Mouse (Mus musculus): ENCODE measurements around the gene Fam133b. TPM values are rescaled to one million over a fixed set of nuclear protein-coding genes. Genes with fewer than 3 reads are reported as not detected.

The Fam133b gene
- polyA plus RNA-seq, 1 experiment from 2014 or later = 31.2 TPM

DNA sequence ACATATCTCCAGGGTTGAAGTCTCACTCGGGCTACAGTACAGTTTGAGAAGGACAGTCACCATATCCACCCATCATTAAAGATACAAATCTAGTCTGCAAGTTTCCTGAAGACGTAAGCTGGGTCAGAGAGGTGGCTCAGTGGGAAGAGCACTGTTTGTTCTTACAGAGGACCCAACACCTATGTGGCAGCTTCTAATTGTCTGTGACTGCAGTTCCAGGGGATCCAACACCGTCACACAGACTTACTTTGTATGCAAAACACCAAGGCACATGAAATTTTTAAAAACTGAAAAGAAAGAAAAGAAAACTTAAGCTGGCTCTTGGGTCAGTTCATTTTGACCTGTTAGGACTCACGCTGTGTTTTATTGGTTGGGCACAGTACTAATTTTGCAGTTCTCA, 40.3 kb upstream of the Fam133b start:
- Histone ChIP-seq H3K4me1 (replicated peaks; ENCODE audit: control insufficient read depth, insufficient read depth, low read length) (peaks cover 26% of the 10 kb centered on the region), H3K9ac (ENCODE audit: low read length) (no peak overlapping the region), H3K27ac (ENCODE audit: low read depth) (no peak overlapping the region), H3K9me3 (ENCODE audit: control insufficient read depth, low read length) (no peaks in the 10 kb centered on the region), H3K27me3 (replicated peaks; ENCODE audit: control insufficient read depth, insufficient read depth, low read length) (no peaks in the 10 kb centered on the region), H3K36me3 (ENCODE audit: control insufficient read depth, insufficient read depth, low read length) (no peaks in the 10 kb centered on the region), H3K4me3 (ENCODE audit: low read depth, low read length) (no peak overlapping the region), H3K4me2 (ENCODE audit: low read length) (no peak overlapping the region)
- 81% methylated on average over 4 of the region's 4 CpGs for WGBS
- no peak for DNase-seq (ENCODE audit: low spot score)
- ATAC-seq (replicated peaks; ENCODE audit: low FRiP score, low TSS enrichment, low read depth) = no peak

DNA sequence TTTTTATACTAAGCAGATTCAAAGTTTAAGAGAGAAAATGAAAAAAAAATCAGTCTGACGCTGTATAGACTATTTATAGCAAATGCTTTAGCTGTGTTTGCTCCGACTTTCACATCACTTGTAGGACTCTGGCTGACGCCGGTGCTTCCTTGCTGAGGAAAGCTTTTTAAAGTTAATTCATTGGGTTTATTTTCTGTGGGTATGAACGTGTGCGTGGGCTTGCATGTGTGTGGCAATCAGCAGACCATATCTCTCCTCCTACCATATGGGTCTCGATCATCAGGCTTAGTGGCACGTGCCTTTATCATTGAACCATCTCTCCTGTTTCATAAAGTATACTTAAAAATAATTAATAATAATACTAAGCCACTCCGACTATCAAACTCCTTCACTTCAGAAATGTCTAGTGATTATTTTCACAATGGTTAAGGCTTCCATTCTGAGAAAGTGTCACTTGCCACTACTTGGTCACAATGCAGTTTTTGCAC, 39.8 kb upstream of the Fam133b start:
- Histone ChIP-seq H3K27ac (ENCODE audit: low read depth) (no peak overlapping the region), H3K9ac (ENCODE audit: low read length) (no peak overlapping the region), H3K4me3 (ENCODE audit: low read depth, low read length) (no peak overlapping the region), H3K4me1 (replicated peaks; ENCODE audit: control insufficient read depth, insufficient read depth, low read length) (peaks cover 27% of the 10 kb centered on the region), H3K4me2 (ENCODE audit: low read length) (no peak overlapping the region), H3K9me3 (ENCODE audit: control insufficient read depth, low read length) (no peaks in the 10 kb centered on the region), H3K36me3 (ENCODE audit: control insufficient read depth, insufficient read depth, low read length) (no peaks in the 10 kb centered on the region), H3K27me3 (replicated peaks; ENCODE audit: control insufficient read depth, insufficient read depth, low read length) (no peaks in the 10 kb centered on the region)
- 75% methylated on average over 9 of the region's 9 CpGs for WGBS
- ATAC-seq (replicated peaks; ENCODE audit: low FRiP score, low TSS enrichment, low read depth) (no peak), DNase-seq (ENCODE audit: low spot score) (no peak)

DNA sequence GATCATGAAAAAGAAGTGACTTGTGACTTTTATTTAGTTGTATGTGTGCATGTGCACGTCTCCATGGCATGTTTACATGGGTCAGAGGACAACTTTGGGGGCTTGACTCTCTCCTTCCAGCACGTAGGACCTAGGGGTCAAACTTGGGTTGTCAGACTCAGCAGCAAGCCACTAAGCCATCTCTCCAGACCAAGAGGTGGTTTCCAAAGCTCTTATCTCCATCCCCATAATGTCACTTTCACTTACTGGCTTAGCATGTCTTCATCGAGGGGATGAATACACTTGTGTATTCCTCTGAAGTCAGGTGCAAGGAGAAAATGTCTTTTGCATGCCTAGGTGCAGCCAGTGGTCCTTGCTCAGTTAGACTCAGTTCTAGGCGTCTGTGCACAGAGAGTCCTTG, 39.2 kb upstream of the Fam133b start:
- H3K4me2 ChIP-seq (ENCODE audit: low read length) = no peak overlapping the region
- no peak overlapping the region for H3K9ac ChIP-seq (ENCODE audit: low read length)
- H3K27ac ChIP-seq (ENCODE audit: low read depth) = no peak overlapping the region
- no peak for DNase-seq (ENCODE audit: low spot score)
- H3K4me3 ChIP-seq (ENCODE audit: low read depth, low read length) = no peak overlapping the region
- no peak for ATAC-seq (replicated peaks; ENCODE audit: low FRiP score, low TSS enrichment, low read depth)
- H3K36me3 ChIP-seq (ENCODE audit: control insufficient read depth, insufficient read depth, low read length) = no peaks in the 10 kb centered on the region
- peaks cover 29% of the 10 kb centered on the region for H3K4me1 ChIP-seq (replicated peaks; ENCODE audit: control insufficient read depth, insufficient read depth, low read length)
- WGBS = 74% methylated on average over 4 of the region's 4 CpGs
- no peaks in the 10 kb centered on the region for H3K9me3 ChIP-seq (ENCODE audit: control insufficient read depth, low read length)
- no peaks in the 10 kb centered on the region for H3K27me3 ChIP-seq (replicated peaks; ENCODE audit: control insufficient read depth, insufficient read depth, low read length)

DNA sequence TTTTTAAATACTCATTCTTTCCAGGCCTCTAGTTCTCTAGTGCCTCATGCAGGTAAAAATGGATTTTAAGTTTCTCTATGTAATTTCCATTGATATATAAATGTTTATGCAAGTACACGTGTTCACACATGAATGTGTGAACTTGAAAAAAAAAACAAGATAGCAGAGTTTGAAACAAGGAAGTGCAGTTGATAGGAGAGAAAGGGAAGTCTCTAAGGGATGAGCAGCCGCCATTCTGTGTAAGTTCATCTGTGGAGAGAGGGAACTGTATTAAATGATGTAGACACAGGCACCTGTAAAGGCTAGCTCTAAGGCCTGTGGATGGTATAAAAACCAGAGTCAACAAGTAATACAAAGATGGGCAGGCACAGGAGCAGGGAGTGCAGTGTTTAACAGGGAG, 38.1 kb upstream of the Fam133b start:
- 59% methylated on average over 2 of the region's 2 CpGs for WGBS
- Histone ChIP-seq H3K4me3 (ENCODE audit: low read depth, low read length) (no peak overlapping the region), H3K4me2 (ENCODE audit: low read length) (no peak overlapping the region), H3K9ac (ENCODE audit: low read length) (no peak overlapping the region), H3K27ac (ENCODE audit: low read depth) (no peak overlapping the region), H3K27me3 (replicated peaks; ENCODE audit: control insufficient read depth, insufficient read depth, low read length) (no peaks in the 10 kb centered on the region), H3K4me1 (replicated peaks; ENCODE audit: control insufficient read depth, insufficient read depth, low read length) (peaks cover 29% of the 10 kb centered on the region), H3K36me3 (ENCODE audit: control insufficient read depth, insufficient read depth, low read length) (no peaks in the 10 kb centered on the region), H3K9me3 (ENCODE audit: control insufficient read depth, low read length) (no peaks in the 10 kb centered on the region)
- ATAC-seq (replicated peaks; ENCODE audit: low FRiP score, low TSS enrichment, low read depth) = no peak
- no peak for DNase-seq (ENCODE audit: low spot score)

DNA sequence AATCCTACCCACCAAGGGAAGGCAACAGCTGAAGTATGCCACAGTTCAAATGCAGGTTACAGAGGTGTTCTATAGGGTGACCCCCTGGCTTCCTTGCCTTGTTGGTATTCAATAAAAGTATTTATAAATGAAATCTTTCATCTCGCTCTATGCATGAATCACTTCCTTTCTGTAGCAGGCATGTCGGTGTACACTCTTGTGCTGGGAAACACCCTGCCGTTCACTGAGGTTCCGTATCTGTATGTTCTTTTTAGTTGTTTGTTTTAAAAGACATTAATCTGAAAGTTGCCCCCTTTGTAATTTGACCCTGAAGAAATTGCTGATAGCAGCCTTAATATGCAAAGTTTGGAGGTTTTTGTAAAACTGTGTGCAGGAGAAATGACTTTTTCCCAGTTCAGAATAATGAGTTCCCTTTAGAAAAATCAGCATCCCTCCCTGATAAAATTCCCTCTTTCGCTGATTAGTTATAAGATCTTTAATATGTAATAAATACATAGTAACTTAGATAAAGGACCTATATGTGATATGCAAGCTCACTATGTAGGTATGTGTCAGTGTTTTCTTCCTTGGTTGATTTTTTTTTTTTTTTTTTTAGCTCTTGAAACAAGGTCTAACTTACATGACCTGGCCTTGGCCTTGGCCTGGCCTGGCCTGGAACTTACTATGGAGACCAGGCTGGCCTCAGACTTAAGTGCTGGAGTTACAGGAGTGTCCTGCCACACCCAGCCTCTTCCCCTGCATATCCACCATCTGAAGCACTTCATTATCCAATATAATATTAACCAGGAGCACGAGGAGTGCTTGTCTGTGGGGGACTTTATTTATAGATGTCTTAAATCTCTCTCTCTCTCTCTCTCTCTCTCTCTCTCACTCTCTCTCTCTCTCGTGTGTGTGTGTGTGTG, 34.9 kb upstream of the Fam133b start:
- H3K9me3 ChIP-seq (ENCODE audit: control insufficient read depth, low read length) = no peaks in the 10 kb centered on the region
- DNase-seq (ENCODE audit: low spot score) = no peak
- H3K4me3 ChIP-seq (ENCODE audit: low read depth, low read length) = no peak overlapping the region
- no peak overlapping the region for H3K9ac ChIP-seq (ENCODE audit: low read length)
- no peaks in the 10 kb centered on the region for H3K36me3 ChIP-seq (ENCODE audit: control insufficient read depth, insufficient read depth, low read length)
- no peaks in the 10 kb centered on the region for H3K27me3 ChIP-seq (replicated peaks; ENCODE audit: control insufficient read depth, insufficient read depth, low read length)
- H3K4me2 ChIP-seq (ENCODE audit: low read length) = no peak overlapping the region
- H3K27ac ChIP-seq (ENCODE audit: low read depth) = no peak overlapping the region
- ATAC-seq (replicated peaks; ENCODE audit: low FRiP score, low TSS enrichment, low read depth) = no peak
- WGBS = 54% methylated on average over 7 of the region's 7 CpGs
- 0 out of 2 replicates have a peak, but pooled peaks cover 3% of the 10 kb centered on the region for H3K4me1 ChIP-seq (replicated peaks; ENCODE audit: control insufficient read depth, insufficient read depth, low read length)

DNA sequence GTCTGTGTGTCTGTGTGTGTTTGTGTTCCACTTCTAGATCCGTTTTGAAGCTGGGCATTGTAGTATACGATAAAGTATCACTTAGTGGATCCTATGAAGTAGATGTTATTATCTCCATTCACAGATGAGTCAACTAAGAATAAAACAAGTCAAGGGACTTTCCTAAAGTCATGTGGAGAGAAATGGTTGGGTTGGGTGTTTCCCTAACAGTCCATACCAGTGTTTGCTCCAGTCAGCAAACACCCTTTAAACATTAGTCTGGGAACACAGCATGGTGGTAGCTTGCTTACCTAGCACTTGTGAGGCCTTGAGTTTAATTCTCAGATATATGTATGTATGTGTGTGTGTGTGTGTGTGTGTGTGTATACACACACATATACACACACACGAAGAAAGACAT, 34.1 kb upstream of the Fam133b start:
- H3K4me2 ChIP-seq (ENCODE audit: low read length) = no peak overlapping the region
- ATAC-seq (replicated peaks; ENCODE audit: low FRiP score, low TSS enrichment, low read depth) = no peak
- H3K27me3 ChIP-seq (replicated peaks; ENCODE audit: control insufficient read depth, insufficient read depth, low read length) = no peaks in the 10 kb centered on the region
- 83% methylated on average over 3 of the region's 3 CpGs for WGBS
- no peak overlapping the region for H3K27ac ChIP-seq (ENCODE audit: low read depth)
- no peak overlapping the region for H3K9ac ChIP-seq (ENCODE audit: low read length)
- H3K4me1 ChIP-seq (replicated peaks; ENCODE audit: control insufficient read depth, insufficient read depth, low read length) = 0 out of 2 replicates have a peak, but pooled peaks cover 3% of the 10 kb centered on the region
- no peak for DNase-seq (ENCODE audit: low spot score)
- H3K4me3 ChIP-seq (ENCODE audit: low read depth, low read length) = no peak overlapping the region
- H3K9me3 ChIP-seq (ENCODE audit: control insufficient read depth, low read length) = no peaks in the 10 kb centered on the region
- no peaks in the 10 kb centered on the region for H3K36me3 ChIP-seq (ENCODE audit: control insufficient read depth, insufficient read depth, low read length)

DNA sequence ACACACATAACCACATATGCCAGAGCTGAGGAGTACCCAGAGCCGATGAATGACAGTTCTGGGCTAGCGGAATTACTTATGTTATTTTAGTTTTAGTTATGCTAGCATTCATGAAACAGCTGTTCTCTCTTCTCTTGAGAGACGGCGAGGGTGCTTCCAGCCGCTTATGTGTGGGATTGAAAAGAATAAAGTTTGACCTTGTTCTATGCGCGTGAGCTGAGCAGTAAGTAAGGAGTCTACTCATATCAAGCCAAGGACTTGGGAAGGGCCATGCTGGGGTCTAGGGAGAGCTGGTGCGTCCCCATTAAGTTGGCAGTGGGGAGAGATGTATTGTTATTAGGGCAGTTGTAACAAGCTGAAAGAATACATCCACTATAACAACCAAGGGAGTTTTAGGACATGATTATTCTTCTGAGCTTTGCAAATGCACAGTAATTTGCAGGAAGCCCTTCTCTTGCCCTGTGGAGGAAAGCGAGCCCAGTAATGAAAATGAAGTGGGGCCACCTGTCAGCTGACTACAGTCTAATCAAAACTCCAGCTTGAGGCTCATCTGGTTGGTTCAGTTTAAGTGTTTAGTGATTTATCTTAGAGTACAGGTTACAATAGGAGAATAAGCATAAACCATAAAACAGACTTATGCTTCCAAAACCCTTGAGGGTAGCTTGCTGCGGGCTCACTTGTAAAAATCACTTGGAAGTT, 32.4 kb upstream of the Fam133b start:
- no peaks in the 10 kb centered on the region for H3K27me3 ChIP-seq (replicated peaks; ENCODE audit: control insufficient read depth, insufficient read depth, low read length)

DNA sequence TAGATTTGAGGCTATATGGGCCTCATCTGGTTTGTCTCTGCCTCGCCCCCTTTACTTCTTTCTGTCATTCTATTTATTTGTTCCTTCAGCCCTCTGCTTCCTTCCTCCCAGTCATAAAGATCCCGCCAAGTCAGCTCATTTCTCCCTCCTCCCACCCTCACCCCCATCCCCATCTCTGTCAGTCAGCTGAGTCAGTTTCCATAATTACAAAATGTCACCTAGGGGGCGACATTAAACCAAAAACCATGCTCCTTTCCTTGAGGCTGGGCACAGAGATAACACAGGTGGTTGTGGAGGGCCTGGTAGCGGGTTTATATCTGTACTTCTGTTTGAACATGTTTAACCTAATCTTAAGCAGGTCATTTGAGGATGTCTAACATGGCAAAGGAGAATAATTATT, 31.0 kb upstream of the Fam133b start:
- ATAC-seq (replicated peaks; ENCODE audit: low FRiP score, low TSS enrichment, low read depth) = no peak
- no peak overlapping the region for H3K9ac ChIP-seq (ENCODE audit: low read length)

More for the DNA sequence above, 32.4 kb upstream of the Fam133b start:
- no peak overlapping the region for H3K4me2 ChIP-seq (ENCODE audit: low read length)
- H3K9me3 ChIP-seq (ENCODE audit: control insufficient read depth, low read length) = no peaks in the 10 kb centered on the region
- 66% methylated on average over 10 of the region's 10 CpGs for WGBS
- no peaks in the 10 kb centered on the region for H3K36me3 ChIP-seq (ENCODE audit: control insufficient read depth, insufficient read depth, low read length)
- H3K4me3 ChIP-seq (ENCODE audit: low read depth, low read length) = no peak overlapping the region
- H3K9ac ChIP-seq (ENCODE audit: low read length) = no peak overlapping the region
- DNase-seq (ENCODE audit: low spot score) (no peak), ATAC-seq (replicated peaks; ENCODE audit: low FRiP score, low TSS enrichment, low read depth) (no peak)
- H3K27ac ChIP-seq (ENCODE audit: low read depth) = no peak overlapping the region
- H3K4me1 ChIP-seq (replicated peaks; ENCODE audit: control insufficient read depth, insufficient read depth, low read length) = 0 out of 2 replicates have a peak, but pooled peaks cover 6% of the 10 kb centered on the region

More for the DNA sequence above, 31.0 kb upstream of the Fam133b start:
- no peak overlapping the region for H3K4me2 ChIP-seq (ENCODE audit: low read length)
- H3K27me3 ChIP-seq (replicated peaks; ENCODE audit: control insufficient read depth, insufficient read depth, low read length) = no peaks in the 10 kb centered on the region
- H3K4me3 ChIP-seq (ENCODE audit: low read depth, low read length) = no peak overlapping the region
- no peak for DNase-seq (ENCODE audit: low spot score)
- H3K36me3 ChIP-seq (ENCODE audit: control insufficient read depth, insufficient read depth, low read length) = no peaks in the 10 kb centered on the region
- H3K27ac ChIP-seq (ENCODE audit: low read depth) = no peak overlapping the region
- H3K9me3 ChIP-seq (ENCODE audit: control insufficient read depth, low read length) = no peaks in the 10 kb centered on the region
- H3K4me1 ChIP-seq (replicated peaks; ENCODE audit: control insufficient read depth, insufficient read depth, low read length) = peaks cover 6% of the 10 kb centered on the region; the same call in 1 of the 2 replicates
- 45% methylated on average over 4 of the region's 4 CpGs for WGBS

Measured in intestine, embryonic 14.5 days (tissue).